Mouse (Mus musculus): ENCODE data around the gene Pank4. TPM values are rescaled to one million over a fixed set of nuclear protein-coding genes. Genes with fewer than 3 reads are reported as not detected.

Pank4 gene
- polyA plus RNA-seq, 2 experiments = 19.5 to 32.5 TPM

DNA sequence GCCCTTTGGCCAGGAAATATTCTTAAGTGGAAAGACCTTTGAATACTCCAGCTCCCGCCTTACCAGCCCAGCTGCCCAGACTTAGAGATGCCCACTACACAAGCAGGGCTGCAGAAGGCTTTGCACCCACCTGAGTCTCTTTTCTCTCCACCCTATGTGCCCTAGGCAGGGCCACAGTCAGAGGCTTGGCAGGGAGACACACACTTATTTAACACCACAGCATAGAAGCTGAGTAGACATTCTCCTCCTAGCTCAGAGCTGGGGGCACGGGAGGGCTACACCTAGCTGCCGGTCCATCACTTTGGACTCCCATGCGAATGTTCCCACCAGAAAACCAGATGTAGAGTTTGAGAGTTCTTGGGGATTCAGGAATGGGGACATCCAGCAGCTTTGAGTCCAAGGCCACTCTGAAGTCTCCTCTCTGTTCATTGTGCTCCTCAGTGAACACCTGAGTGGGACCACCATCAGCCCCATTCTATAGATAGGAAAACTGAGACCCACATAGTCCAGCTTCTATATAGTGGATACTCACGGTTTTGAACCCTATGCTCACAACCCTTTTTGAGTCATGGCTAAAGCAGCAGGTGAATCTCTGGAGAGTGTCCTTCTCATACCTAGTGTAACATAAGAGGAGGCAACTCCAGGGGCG lies 14.9 kb upstream of the Pank4 start:
- TF ChIP-seq EP300 (IDR thresholded peaks at IDR 0.05; ENCODE audit: low read depth) (no peak), CTCF (IDR thresholded peaks at IDR 0.05; ENCODE audit: low read depth) (no peak)
- no peak for DNase-seq (ENCODE audit: low read depth in 3 of 3, low spot score in 3 of 3)

GRCm38 (mm10) chr4:154949589-154949982 lies 14.3 kb upstream of the Pank4 start:
- WGBS (ENCODE audit: insufficient replicate concordance) = 14% methylated on average over 16 of the region's 16 CpGs
- Histone ChIP-seq H3K4me2 (ENCODE audit: low read depth) (no peak overlapping the region), H3K9ac (replicated peaks) (no peak overlapping the region), H3K27ac (no peak overlapping the region), H3K4me1 (replicated peaks; ENCODE audit: control insufficient read depth in 2 of 2, insufficient read depth in 2 of 2, low read length in 1 of 2) (0 out of 4 replicates have a peak, but pooled peaks cover 0 to 2% of the 10 kb centered on the region in 2 experiments), H3K27me3 (ENCODE audit: control insufficient read depth, insufficient read depth, low read length) (peaks cover 62% of the 10 kb centered on the region), H3K36me3 (replicated peaks; ENCODE audit: control insufficient read depth, insufficient read depth, low read depth) (no peaks in the 10 kb centered on the region), H3K4me3 (ENCODE audit: insufficient read depth in 1 of 2, low read depth in 2 of 2, low read length in 2 of 2) (no peak overlapping the region), H3K9me3 (ENCODE audit: control insufficient read depth, low read length) (no peaks in the 10 kb centered on the region)
- TF ChIP-seq EP300 (IDR thresholded peaks at IDR 0.05; ENCODE audit: low read depth) (no peak), CTCF (IDR thresholded peaks at IDR 0.05; ENCODE audit: low read depth) (no peak)
- DNase-seq (ENCODE audit: low read depth in 3 of 3, low spot score in 3 of 3) = no peak
- no peak for ATAC-seq (ENCODE audit: insufficient read depth)

More for the DNA sequence above, 14.9 kb upstream of the Pank4 start:
- Histone ChIP-seq H3K4me3 (ENCODE audit: insufficient read depth in 1 of 2, low read depth in 2 of 2, low read length in 2 of 2) (no peak overlapping the region), H3K27ac (no peak overlapping the region), H3K9ac (replicated peaks) (no peak overlapping the region), H3K27me3 (ENCODE audit: control insufficient read depth, insufficient read depth, low read length) (peaks cover 57% of the 10 kb centered on the region), H3K9me3 (ENCODE audit: control insufficient read depth, low read length) (no peaks in the 10 kb centered on the region), H3K4me1 (replicated peaks; ENCODE audit: control insufficient read depth in 2 of 2, insufficient read depth in 2 of 2, low read length in 1 of 2) (peaks cover under 1 to 3% of the 10 kb centered on the region in 2 experiments), H3K4me2 (ENCODE audit: low read depth) (no peak overlapping the region), H3K36me3 (replicated peaks; ENCODE audit: control insufficient read depth, insufficient read depth, low read depth) (no peaks in the 10 kb centered on the region)
- no peak for ATAC-seq (ENCODE audit: insufficient read depth)
- WGBS (ENCODE audit: insufficient replicate concordance) = 51% methylated on average over 6 of the region's 6 CpGs

DNA sequence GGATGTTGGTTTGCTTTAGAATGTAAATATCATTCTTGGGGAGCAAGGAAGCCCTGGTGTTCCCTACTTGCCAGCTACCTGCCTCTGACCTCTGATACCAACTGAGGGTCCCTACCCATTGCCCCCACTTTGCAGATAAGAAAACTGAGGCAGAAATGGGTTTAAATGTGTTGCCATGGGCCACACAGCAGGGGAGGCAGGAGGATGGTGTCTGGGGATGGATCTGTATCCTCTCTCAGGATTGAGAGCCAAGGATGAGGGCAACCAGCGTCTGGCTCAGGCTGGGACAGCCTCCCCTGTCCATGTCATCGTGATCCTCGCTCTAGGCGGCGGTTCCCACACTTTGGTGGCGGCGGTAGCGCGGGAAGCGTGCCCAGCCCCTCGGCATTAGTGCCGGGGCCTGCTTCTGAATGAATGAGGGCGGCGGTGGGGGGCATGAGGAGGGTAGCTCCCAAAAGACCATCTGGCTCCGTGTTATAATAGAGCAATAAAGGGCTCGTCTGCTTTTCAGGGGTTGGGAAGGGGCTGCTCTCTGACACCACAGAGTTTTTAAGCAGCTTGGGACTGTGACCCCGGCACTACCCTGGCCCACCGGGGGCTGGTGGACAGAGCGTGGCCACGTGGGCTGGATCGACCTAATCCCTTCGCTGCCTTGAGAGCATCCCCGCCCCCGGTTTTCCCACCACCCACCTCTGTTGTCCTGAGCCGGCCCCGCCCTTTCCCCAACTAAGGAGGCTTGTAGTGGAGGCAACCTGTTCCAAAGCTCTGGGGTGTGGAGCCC lies 11.3 kb upstream of the Pank4 start:
- H3K4me1 ChIP-seq (replicated peaks; ENCODE audit: control insufficient read depth in 2 of 2, insufficient read depth in 2 of 2, low read length in 1 of 2) = no peaks in the 10 kb centered on the region
- H3K36me3 ChIP-seq (replicated peaks; ENCODE audit: control insufficient read depth, insufficient read depth, low read depth) = no peaks in the 10 kb centered on the region
- no peaks in the 10 kb centered on the region for H3K9me3 ChIP-seq (ENCODE audit: control insufficient read depth, low read length)
- H3K4me2 ChIP-seq (ENCODE audit: low read depth) = no peak overlapping the region
- WGBS (ENCODE audit: insufficient replicate concordance) = 4% methylated on average over 26 of the region's 26 CpGs
- H3K27me3 ChIP-seq (ENCODE audit: control insufficient read depth, insufficient read depth, low read length) = peaks cover 82% of the 10 kb centered on the region
- no peak for TF ChIP-seq EP300 (IDR thresholded peaks at IDR 0.05; ENCODE audit: low read depth)
- no peak for TF ChIP-seq CTCF (IDR thresholded peaks at IDR 0.05; ENCODE audit: low read depth)
- H3K9ac ChIP-seq (replicated peaks) = no peak overlapping the region
- ATAC-seq (ENCODE audit: insufficient read depth) (no peak), DNase-seq (ENCODE audit: low read depth in 3 of 3, low spot score in 3 of 3) (no peak)
- H3K27ac ChIP-seq = no peak overlapping the region
- no peak overlapping the region for H3K4me3 ChIP-seq (ENCODE audit: insufficient read depth in 1 of 2, low read depth in 2 of 2, low read length in 2 of 2)

DNA sequence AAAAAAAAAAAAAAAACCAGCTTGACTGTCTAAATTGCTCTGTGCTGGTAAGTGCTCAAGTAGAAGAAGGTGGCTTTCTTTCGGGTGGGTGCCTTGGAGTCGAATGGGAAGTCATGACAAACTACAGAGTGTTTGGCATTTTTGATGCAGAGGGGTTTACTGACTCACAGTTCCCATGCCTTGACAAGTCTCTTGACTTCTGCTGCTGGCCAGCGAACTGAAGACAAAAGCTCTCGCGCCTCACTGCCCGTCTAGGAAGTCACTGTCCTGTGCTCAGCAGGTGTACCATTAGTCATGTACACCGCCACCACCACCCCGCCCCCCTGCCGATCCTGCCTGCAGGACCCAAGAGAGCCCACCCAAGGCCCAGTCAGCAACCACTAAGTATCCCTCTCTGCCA lies 7.3 kb upstream of the Pank4 start:
- no peak for ATAC-seq (ENCODE audit: insufficient read depth)
- no peaks in the 10 kb centered on the region for H3K9me3 ChIP-seq (ENCODE audit: control insufficient read depth, low read length)
- 38% methylated on average over 9 of the region's 9 CpGs for WGBS (ENCODE audit: insufficient replicate concordance)

DNA sequence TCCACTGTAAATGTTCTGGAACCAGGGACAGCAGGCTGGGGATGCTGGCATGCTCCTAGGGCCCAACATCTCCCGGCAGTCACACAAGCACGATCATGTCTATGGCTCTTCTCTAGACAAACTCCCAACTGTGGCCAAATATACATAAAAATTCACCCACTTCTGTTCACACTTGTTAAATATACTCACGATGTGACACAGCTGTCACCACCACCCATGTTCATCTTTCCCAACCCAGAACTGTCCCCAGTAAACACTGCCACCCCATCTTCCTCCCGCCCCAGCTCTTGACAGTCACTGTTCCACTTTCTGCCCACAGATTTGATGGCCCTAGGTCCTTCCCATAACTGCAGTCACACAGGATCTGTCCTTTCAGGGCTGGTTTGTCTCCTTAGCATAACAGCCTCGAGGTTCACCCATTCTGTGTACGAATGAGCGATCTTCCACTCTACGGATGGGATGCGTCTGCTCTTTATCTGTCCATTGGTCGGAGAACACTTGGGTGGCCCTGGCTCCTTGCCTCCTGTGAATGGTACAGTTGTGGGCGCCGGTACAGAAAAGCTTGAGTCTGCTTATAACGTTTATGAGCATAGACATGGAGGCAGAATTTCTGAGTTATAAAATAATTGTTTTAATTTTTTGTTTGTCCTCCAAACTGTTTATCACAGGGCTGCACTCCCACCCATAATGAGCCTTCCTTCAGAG lies 6.5 kb upstream of the Pank4 start:
- Histone ChIP-seq H3K36me3 (replicated peaks; ENCODE audit: control insufficient read depth, insufficient read depth, low read depth) (no peaks in the 10 kb centered on the region), H3K4me3 (ENCODE audit: insufficient read depth in 1 of 2, low read depth in 2 of 2, low read length in 2 of 2) (no peak overlapping the region), H3K9ac (replicated peaks) (no peak overlapping the region), H3K4me1 (replicated peaks; ENCODE audit: control insufficient read depth in 2 of 2, insufficient read depth in 2 of 2, low read length in 1 of 2) (no peaks in the 10 kb centered on the region), H3K27ac (no peak overlapping the region), H3K4me2 (ENCODE audit: low read depth) (no peak overlapping the region), H3K9me3 (ENCODE audit: control insufficient read depth, low read length) (no peaks in the 10 kb centered on the region), H3K27me3 (ENCODE audit: control insufficient read depth, insufficient read depth, low read length) (peaks cover 93% of the 10 kb centered on the region)
- 47% methylated on average over 13 of the region's 13 CpGs for whole genome bisulfite sequencing (ENCODE audit: insufficient replicate concordance)
- no peak for TF ChIP-seq EP300 (IDR thresholded peaks at IDR 0.05; ENCODE audit: low read depth)
- no peak for TF ChIP-seq CTCF (IDR thresholded peaks at IDR 0.05; ENCODE audit: low read depth)
- no peak for DNase-seq (ENCODE audit: low read depth in 3 of 3, low spot score in 3 of 3)
- ATAC-seq (ENCODE audit: insufficient read depth) = no peak

More for the DNA sequence above, 7.3 kb upstream of the Pank4 start:
- Histone ChIP-seq H3K36me3 (replicated peaks; ENCODE audit: control insufficient read depth, insufficient read depth, low read depth) (no peaks in the 10 kb centered on the region), H3K27ac (no peak overlapping the region), H3K27me3 (ENCODE audit: control insufficient read depth, insufficient read depth, low read length) (peaks cover 93% of the 10 kb centered on the region), H3K4me1 (replicated peaks; ENCODE audit: control insufficient read depth in 2 of 2, insufficient read depth in 2 of 2, low read length in 1 of 2) (no peaks in the 10 kb centered on the region), H3K4me2 (ENCODE audit: low read depth) (no peak overlapping the region), H3K9ac (replicated peaks) (no peak overlapping the region), H3K4me3 (ENCODE audit: insufficient read depth in 1 of 2, low read depth in 2 of 2, low read length in 2 of 2) (no peak overlapping the region)
- DNase-seq (ENCODE audit: low read depth in 3 of 3, low spot score in 3 of 3) = no peak
- TF ChIP-seq CTCF (IDR thresholded peaks at IDR 0.05; ENCODE audit: low read depth) = no peak
- no peak for TF ChIP-seq EP300 (IDR thresholded peaks at IDR 0.05; ENCODE audit: low read depth)
